Mouse (Mus musculus) forebrain, embryonic 13.5 days (tissue): ENCODE measurements around the gene Atg4d. TPM values are rescaled to one million over a fixed set of nuclear protein-coding genes. Genes with fewer than 3 reads are reported as not detected.
"Not testable (repeated sequence)": the region's sequence is repeated elsewhere in the genome, so short reads cannot be mapped to it uniquely, and the experiment has no call there.

ENCODE experiments used
- ATAC-seq: fragments of 200-750 bp; cut with Nextera tagmentation; 2 replicates; pipeline ENCODE4 v1.8.0; 2017
- H3K27ac ChIP-seq: fragments of 300-500 bp; sonication (generic); 2 replicates; pipeline ENCODE4 v1.5.1; 2015; ENCODE audit warnings: inconsistent platforms, mild to moderate bottlenecking, moderate library complexity
- H3K27me3 ChIP-seq: fragments of 300-500 bp; sonication (generic); 2 replicates; pipeline ENCODE4 v1.6.1; 2015; ENCODE audit warnings: mild to moderate bottlenecking, inconsistent platforms
- H3K36me3 ChIP-seq: fragments of 300-500 bp; sonication (generic); 2 replicates; pipeline ENCODE4 v1.6.1; 2015; ENCODE audit warnings: mild to moderate bottlenecking, inconsistent platforms; ENCODE audit not compliant: poor library complexity, severe bottlenecking
- H3K4me1 ChIP-seq: fragments of 300-500 bp; sonication (generic); 2 replicates; pipeline ENCODE4 v1.6.1; 2015; ENCODE audit warnings: inconsistent platforms
- H3K4me2 ChIP-seq: fragments of 300-500 bp; sonication (generic); 2 replicates; pipeline ENCODE4 v1.6.1; 2015; ENCODE audit warnings: inconsistent platforms, mild to moderate bottlenecking, moderate library complexity
- H3K4me3 ChIP-seq: fragments of 300-500 bp; sonication (generic); 2 replicates; pipeline ENCODE4 v1.5.1; 2015; ENCODE audit warnings: mild to moderate bottlenecking, inconsistent platforms
- H3K9ac ChIP-seq: fragments of 300-500 bp; sonication (generic); 2 replicates; pipeline ENCODE4 v1.6.1; 2015; ENCODE audit warnings: mild to moderate bottlenecking, inconsistent platforms
- H3K9me3 ChIP-seq: fragments of 300-500 bp; sonication (generic); replicated peaks from 2 replicates; pipeline ENCODE4 v1.6.1; 2016; ENCODE audit warnings: inconsistent platforms
- WGBS: fragments of 180-500 bp; shearing (Covaris S2); methylation state at CpG from one replicate; pipeline ENCODE4 v1.1.7; 2015; 5-methylcytosine and 5-hydroxymethylcytosine counted together
- polyA plus RNA-seq: library from polyadenylated mRNA; unstranded; fragments of >200 nt; fragmentation: Nextera tagmentation; extraction: Ambion mirVana; gene quantifications from 2 replicates; pipeline ENCODE4 v1.2.1, GENCODE M21; 2015

The Atg4d gene
- polyA plus RNA-seq, result 60.2 and 60.3 TPM in 2 replicates

- WGBS, result under 1% methylated on average over 49 of the region's 49 CpGs
- peak within 1 kb of the TSS; percentile 57 for H3K27ac ChIP-seq
- peak within 1 kb of the TSS; percentile 93 for H3K4me2 ChIP-seq
- H3K9ac ChIP-seq, result peak within 1 kb of the TSS; percentile 91
- H3K4me3 ChIP-seq, result peak within 1 kb of the TSS; percentile 89
- peaks cover 3% of the 10 kb centered on the region; the same call in 1 of the 2 replicates for H3K27me3 ChIP-seq
- H3K9me3 ChIP-seq, result no peaks in the 10 kb centered on the region
- H3K36me3 ChIP-seq, result peaks cover 30% of the 10 kb centered on the region
- H3K4me1 ChIP-seq, result peaks cover 15% of the 10 kb centered on the region
- ATAC-seq, result peak; percentile 98
These were observed at the start of gene Atg4d for GRCm38 (mm10) chr9:21265000-21265561. TSS of gene Atg4d (plus strand) at chr9:21265293.

- WGBS, result 78% methylated on average over 25 of the region's 25 CpGs
- ATAC-seq, result peak; percentile 57
- peaks cover 14% of the 10 kb centered on the region for H3K4me1 ChIP-seq
- H3K36me3 ChIP-seq, result peaks cover under 1% of the 10 kb centered on the region; the same call in 1 of the 2 replicates
- no peak overlapping the region for H3K4me2 ChIP-seq
- no peaks in the 10 kb centered on the region for H3K9me3 ChIP-seq
- H3K9ac ChIP-seq, result no peak overlapping the region
- H3K27ac ChIP-seq, result peak overlapping the region; percentile 44; the same call in 1 of the 2 replicates
- H3K4me3 ChIP-seq, result no peak overlapping the region
- H3K27me3 ChIP-seq, result no peaks in the 10 kb centered on the region
These were observed 48.8 kb upstream of the Atg4d start for GRCm38 (mm10) chr9:21216050-21216841.

- 52% methylated on average over 3 of the region's 3 CpGs for WGBS
- Histone ChIP-seq H3K9me3 (no peaks in the 10 kb centered on the region; the same call in 1 of the 2 replicates), H3K4me1 (peaks cover 15% of the 10 kb centered on the region), H3K27ac (no peak overlapping the region), H3K27me3 (peaks cover under 1% of the 10 kb centered on the region; the same call in 1 of the 2 replicates), H3K36me3 (no peaks in the 10 kb centered on the region), H3K9ac (no peak overlapping the region), H3K4me3 (no peak overlapping the region), H3K4me2 (no peak overlapping the region)
- no peak for ATAC-seq
These were observed 45.3 kb upstream of the Atg4d start for GRCm38 (mm10) chr9:21219820-21220219.

GRCm38 (mm10) chr9:21220490-21221382 is 44.4 kb upstream of the Atg4d start:
- no peaks in the 10 kb centered on the region; the same call in 1 of the 2 replicates for H3K9me3 ChIP-seq
- peak overlapping the region; percentile 34; the same call in 1 of the 2 replicates for H3K9ac ChIP-seq
- 15% methylated on average over 21 of the region's 21 CpGs for WGBS
- peak; percentile 88 for ATAC-seq
- peak overlapping the region; percentile 52 for H3K4me2 ChIP-seq
- no peak overlapping the region for H3K27ac ChIP-seq
- H3K4me1 ChIP-seq, result peaks cover 15% of the 10 kb centered on the region
- peaks cover 7% of the 10 kb centered on the region; the same call in 1 of the 2 replicates for H3K27me3 ChIP-seq
- H3K36me3 ChIP-seq, result no peaks in the 10 kb centered on the region
- H3K4me3 ChIP-seq, result peak overlapping the region; percentile 27

- Histone ChIP-seq H3K27me3 (peaks cover 7% of the 10 kb centered on the region; the same call in 1 of the 2 replicates), H3K4me1 (peaks cover 12% of the 10 kb centered on the region), H3K4me3 (no peak overlapping the region), H3K9ac (no peak overlapping the region), H3K9me3 (no peaks in the 10 kb centered on the region; the same call in 1 of the 2 replicates), H3K27ac (no peak overlapping the region), H3K36me3 (no peaks in the 10 kb centered on the region), H3K4me2 (peak overlapping the region; percentile 52; the same call in 1 of the 2 replicates)
- ATAC-seq, result 0 out of 2 replicates have a peak, but pooled peaks have one; percentile 46
- 18% methylated on average over 7 of the region's 7 CpGs for WGBS
These were observed 43.6 kb upstream of the Atg4d start for GRCm38 (mm10) chr9:21221383-21221929.

- not testable (repeated sequence) for H3K36me3 ChIP-seq, H3K27me3 ChIP-seq, H3K9ac ChIP-seq, ATAC-seq, H3K4me2 ChIP-seq, H3K27ac ChIP-seq, H3K9me3 ChIP-seq, H3K4me3 ChIP-seq
- WGBS, result 81% methylated on average over 2 of the region's 2 CpGs
- H3K4me1 ChIP-seq, result peaks cover 17% of the 10 kb centered on the region
These were observed 41.6 kb upstream of the Atg4d start for GRCm38 (mm10) chr9:21223490-21223889.

GRCm38 (mm10) chr9:21223906-21224305 is 41.2 kb upstream of the Atg4d start:
- WGBS, result 91% methylated on average over 6 of the region's 6 CpGs
- Histone ChIP-seq H3K36me3 (0 out of 2 replicates have a peak, but pooled peaks cover 4% of the 10 kb centered on the region), H3K9me3 (no peaks in the 10 kb centered on the region; the same call in 1 of the 2 replicates), H3K4me3 (no peak overlapping the region), H3K27ac (no peak overlapping the region), H3K4me2 (no peak overlapping the region), H3K27me3 (peaks cover 7% of the 10 kb centered on the region; the same call in 1 of the 2 replicates), H3K4me1 (peaks cover 17% of the 10 kb centered on the region), H3K9ac (no peak overlapping the region)
- no peak for ATAC-seq

- WGBS, result 24% methylated on average over 26 of the region's 26 CpGs
- Histone ChIP-seq H3K4me1 (peaks cover 17% of the 10 kb centered on the region), H3K27ac (no peak overlapping the region), H3K4me3 (peak overlapping the region; percentile 19; the same call in 1 of the 2 replicates), H3K36me3 (peaks cover 13% of the 10 kb centered on the region), H3K9me3 (no peaks in the 10 kb centered on the region; the same call in 1 of the 2 replicates), H3K27me3 (peaks cover 7% of the 10 kb centered on the region; the same call in 1 of the 2 replicates), H3K9ac (no peak overlapping the region), H3K4me2 (peak overlapping the region; percentile 42)
- no peak for ATAC-seq
These were observed 40.3 kb upstream of the Atg4d start for GRCm38 (mm10) chr9:21224576-21225414.

GRCm38 (mm10) chr9:21225415-21225758 is 39.7 kb upstream of the Atg4d start:
- no peak overlapping the region for H3K9ac ChIP-seq
- WGBS, result 20% methylated on average over 7 of the region's 7 CpGs
- H3K4me2 ChIP-seq, result peak overlapping the region; percentile 42
- H3K4me3 ChIP-seq, result 0 out of 2 replicates have a peak overlapping the region, but pooled peaks have one; percentile 19
- peaks cover 7% of the 10 kb centered on the region; the same call in 1 of the 2 replicates for H3K27me3 ChIP-seq
- no peak overlapping the region for H3K27ac ChIP-seq
- H3K36me3 ChIP-seq, result peaks cover 19% of the 10 kb centered on the region
- ATAC-seq, result no peak
- H3K4me1 ChIP-seq, result peaks cover 17% of the 10 kb centered on the region
- no peaks in the 10 kb centered on the region; the same call in 1 of the 2 replicates for H3K9me3 ChIP-seq

- no peak overlapping the region for H3K27ac ChIP-seq
- H3K4me3 ChIP-seq, result peak overlapping the region; percentile 26
- H3K4me1 ChIP-seq, result peaks cover 8% of the 10 kb centered on the region
- ATAC-seq, result peak; percentile 69
- peak overlapping the region; percentile 60 for H3K9ac ChIP-seq
- H3K4me2 ChIP-seq, result peak overlapping the region; percentile 55
- 10% methylated on average over 16 of the region's 16 CpGs for WGBS
- no peaks in the 10 kb centered on the region; the same call in 1 of the 2 replicates for H3K9me3 ChIP-seq
- peaks cover 38% of the 10 kb centered on the region for H3K36me3 ChIP-seq
- peaks cover 7% of the 10 kb centered on the region; the same call in 1 of the 2 replicates for H3K27me3 ChIP-seq
These were observed 37.8 kb upstream of the Atg4d start for GRCm38 (mm10) chr9:21227342-21227741.
